Mouse (Mus musculus) liver, postnatal 0 days (tissue): ENCODE results near the gene Hpca.

Experiments
- CTCF ChIP-seq: sonication (generic); IDR thresholded peaks from 2 replicates; pipeline ENCODE4 v1.5.1; 2016; ENCODE audit warnings: antibody characterized with exemption, low read depth
- EP300 ChIP-seq: IDR thresholded peaks from 2 replicates; pipeline ENCODE4 v1.6.1; 2016; ENCODE audit warnings: antibody characterized with exemption, low read depth, mild to moderate bottlenecking

DNA sequence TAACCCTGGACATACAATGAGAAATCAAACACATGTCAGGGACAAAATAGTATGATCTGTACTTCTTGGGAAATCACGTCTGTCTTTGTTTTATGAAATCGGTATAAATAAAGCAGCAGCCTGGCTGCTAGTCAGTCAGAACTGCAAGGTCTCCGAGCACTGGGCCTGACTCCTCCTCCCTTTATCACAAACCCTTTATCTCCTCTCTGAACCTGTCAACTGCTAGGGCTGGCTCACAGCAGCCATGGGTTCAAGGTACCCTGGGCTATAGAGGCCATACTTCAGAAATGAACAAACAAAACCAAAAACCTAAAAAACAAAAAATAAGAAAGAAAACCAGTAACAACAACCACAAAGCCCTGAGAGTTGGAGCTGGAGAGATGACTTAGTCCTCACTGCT, 36.7 kb upstream of the Hpca start:
- no peak for TF ChIP-seq CTCF
- peak; percentile 11; the same call in 1 of the 2 replicates for TF ChIP-seq EP300
